Mouse (Mus musculus) gastrocnemius, postnatal 25 days (tissue): ENCODE measurements around the gene Cnih2. TPM values are rescaled to one million over a fixed set of nuclear protein-coding genes. Genes with fewer than 3 reads are reported as not detected.

Source experiments
- DNase-seq: peaks from one replicate; pipeline ENCODE4 v3.0.0; 2022
- total RNA-seq, 2 experiments: library from RNA; stranded (reverse); gene quantifications; 1 replicate in 1 of 2; 2 replicates in 1 of 2; pipeline ENCODE4 v1.2.3; 2021

The Cnih2 gene
- total RNA-seq, 2 experiments from 2014 or later = not detected

DNA sequence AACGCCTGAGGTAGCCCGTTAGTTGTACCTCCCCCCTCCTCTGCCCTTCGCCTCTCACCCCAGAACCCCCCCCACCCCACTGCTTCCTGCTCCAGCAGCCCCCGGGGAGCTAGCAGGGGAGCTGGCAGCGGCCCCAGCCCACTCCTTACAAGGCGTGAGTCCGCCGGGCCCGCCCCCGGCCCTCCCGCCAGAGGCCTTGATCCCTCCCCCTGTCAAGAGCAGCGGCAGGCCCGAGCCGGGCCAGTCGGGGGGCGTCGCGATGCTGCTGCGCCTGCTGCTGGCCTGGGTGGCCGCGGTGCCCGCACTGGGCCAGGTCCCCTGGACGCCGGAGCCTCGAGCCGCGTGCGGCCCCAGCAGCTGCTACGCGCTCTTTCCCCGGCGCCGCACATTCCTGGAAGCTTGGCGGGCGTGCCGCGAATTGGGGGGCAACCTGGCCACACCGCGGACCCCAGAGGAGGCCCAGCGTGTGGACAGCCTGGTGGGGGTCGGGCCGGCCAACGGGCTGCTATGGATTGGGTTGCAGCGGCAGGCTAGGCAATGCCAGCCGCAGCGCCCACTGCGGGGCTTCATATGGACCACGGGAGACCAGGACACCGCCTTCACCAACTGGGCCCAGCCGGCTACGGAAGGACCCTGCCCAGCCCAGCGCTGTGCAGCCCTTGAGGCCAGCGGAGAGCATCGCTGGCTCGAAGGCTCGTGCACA, 30.3 kb downstream of the Cnih2 start, which contains the start of gene Cd248:
Cd248 (plus strand) TSS at position 212 of the 703 bp plus-strand sequence.
- DNase-seq = peak; percentile 88

DNA sequence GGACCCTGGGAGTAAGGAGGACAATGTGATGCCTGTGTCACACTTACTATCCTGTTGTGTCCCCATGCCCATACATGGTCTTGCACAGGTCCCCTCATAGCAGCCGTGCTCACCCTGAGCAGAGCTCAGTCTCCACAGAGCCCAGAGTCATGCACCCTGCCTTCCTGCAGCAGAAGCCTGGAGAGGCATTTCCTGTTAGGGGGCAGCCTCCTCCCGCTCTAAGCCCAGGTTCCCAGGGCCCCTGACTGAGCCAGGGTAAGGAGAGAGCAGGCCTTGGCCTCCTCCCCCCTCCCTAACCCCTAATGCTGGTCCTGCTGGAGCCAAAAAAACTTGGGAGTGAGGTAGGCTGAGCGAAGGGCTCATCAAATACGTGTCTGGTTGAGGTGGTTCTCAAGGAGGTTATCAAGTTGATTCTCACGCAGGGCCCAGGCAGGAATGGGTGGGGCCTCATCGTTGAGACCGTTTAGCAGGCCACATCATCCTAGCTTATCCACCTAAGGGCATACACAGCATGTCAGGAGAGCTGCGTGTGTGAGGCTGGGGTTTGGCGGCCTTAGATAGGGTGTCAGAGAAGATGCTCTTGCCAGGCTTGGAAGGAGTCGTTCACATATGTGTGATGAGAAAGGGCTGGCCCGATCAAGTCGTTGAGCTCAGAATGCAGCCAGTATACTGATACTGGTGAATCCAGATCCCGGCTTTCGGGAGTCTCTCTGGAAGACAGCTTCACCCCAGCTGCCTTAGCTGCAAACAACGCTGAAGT, 31.1 kb downstream of the Cnih2 start:
- no peak for DNase-seq

GRCm38 (mm10) chr19:5065104-5065503, 33.2 kb downstream of the Cnih2 start:
- DNase-seq = peak; percentile 62

DNA sequence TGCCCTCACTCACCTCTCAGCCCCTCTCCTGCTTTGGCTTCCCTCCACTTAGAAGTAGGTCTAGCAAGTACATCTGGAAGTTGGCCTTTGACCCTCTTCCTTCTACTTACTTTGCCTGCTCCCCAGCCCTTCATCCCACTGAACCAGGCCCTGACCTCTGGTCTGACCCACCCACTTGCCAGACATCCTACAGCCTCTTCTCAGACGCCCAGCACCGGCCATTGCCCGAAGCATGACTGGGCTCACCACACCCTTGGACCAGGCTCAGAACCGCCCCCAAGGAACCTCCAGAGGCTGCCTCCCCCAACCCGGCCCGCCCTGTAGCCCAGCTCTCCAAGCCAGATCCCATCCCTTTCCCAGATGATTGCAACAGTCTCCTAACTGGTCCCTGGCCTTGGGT, 35.9 kb downstream of the Cnih2 start:
- peak; percentile 79 for DNase-seq

DNA sequence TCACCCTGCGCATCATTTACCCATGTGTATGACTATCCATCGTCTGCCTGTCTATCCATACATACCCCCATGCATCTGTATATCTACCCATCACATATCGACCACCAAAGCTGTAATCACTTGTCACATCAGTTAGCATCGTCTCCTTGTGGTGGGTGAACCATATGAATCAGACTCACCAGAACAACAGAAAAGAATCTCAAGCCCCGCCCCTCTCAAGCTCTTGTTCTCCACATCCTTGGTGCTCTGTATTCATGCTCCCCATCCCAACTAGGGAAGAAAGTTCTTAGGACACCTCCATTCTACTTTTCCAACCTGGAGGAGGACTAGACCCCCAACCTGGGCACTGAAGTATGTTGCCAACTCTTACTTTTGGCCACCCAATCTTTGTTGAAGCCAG, 36.3 kb downstream of the Cnih2 start:
- no peak for DNase-seq

GRCm38 (mm10) chr19:5060365-5061330, 37.7 kb downstream of the Cnih2 start:
- peak; percentile 61 for DNase-seq

GRCm38 (mm10) chr19:5058801-5059771, 39.2 kb downstream of the Cnih2 start:
- no peak for DNase-seq

DNA sequence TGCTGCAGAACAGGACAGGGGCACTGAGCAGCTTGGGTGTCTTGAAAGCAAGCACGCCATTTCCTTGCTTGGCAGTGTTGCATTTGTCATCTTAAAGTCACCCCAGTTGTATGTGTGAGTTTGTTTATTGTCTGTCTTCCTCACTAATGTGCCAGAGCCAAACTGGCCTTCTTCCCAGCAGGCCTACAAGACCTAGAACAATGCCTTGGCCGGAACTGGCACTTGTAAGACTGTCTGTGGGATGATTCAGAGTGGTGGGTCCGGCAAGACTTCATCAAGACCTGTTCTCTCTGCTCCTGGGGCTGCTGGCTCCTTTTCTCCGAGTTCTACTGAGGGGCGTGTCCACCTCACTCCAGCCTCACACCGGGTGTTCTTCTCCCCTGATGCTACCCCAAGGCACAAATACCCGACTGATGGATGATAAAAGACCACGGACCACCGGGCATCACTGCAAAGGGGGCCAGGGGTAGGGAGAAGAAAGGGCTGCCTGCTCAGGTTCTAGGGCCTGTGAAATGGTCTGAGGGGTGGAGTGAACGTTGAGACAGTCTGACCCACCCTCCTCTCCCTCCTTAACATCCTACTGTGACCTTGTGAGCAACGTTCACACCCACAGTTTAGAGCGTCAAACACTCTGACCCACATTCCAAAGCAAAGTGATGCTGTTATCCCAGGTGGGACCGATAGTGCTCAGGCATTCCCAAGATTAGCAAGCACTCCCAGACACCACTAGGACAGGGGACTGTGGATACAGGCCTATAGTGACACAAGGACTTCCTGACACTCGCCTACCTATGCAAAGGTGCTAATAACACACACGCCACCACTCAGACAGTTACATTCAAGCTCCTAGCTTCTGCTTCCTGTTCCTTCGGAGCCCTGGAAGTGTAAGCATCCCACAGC, 40.2 kb downstream of the Cnih2 start:
- no peak for DNase-seq

DNA sequence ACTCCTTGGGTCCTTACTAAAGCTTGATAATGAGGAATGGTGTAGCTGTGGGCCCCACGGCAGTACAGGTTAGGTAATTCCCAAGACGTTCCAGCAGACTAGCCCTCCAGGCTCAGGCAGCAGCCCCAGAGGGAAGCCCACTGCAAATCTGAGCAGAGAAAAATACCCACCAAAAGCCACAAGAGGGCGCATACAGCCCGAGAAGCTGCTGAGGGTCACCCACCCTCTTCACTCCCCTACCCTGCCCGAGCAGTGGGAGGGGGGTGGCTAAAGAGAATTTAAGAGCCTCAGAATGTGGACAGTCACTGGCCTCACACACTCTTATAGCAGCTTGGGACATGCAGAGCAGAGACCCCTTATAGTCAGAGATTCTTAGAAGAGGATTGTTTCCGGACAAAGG, 42.1 kb downstream of the Cnih2 start:
- no peak for DNase-seq

- no peak for DNase-seq
These were observed 44.4 kb downstream of the Cnih2 start for GRCm38 (mm10) chr19:5053909-5054308.

GRCm38 (mm10) chr19:5052853-5053252, 45.5 kb downstream of the Cnih2 start:
- DNase-seq = no peak

DNA sequence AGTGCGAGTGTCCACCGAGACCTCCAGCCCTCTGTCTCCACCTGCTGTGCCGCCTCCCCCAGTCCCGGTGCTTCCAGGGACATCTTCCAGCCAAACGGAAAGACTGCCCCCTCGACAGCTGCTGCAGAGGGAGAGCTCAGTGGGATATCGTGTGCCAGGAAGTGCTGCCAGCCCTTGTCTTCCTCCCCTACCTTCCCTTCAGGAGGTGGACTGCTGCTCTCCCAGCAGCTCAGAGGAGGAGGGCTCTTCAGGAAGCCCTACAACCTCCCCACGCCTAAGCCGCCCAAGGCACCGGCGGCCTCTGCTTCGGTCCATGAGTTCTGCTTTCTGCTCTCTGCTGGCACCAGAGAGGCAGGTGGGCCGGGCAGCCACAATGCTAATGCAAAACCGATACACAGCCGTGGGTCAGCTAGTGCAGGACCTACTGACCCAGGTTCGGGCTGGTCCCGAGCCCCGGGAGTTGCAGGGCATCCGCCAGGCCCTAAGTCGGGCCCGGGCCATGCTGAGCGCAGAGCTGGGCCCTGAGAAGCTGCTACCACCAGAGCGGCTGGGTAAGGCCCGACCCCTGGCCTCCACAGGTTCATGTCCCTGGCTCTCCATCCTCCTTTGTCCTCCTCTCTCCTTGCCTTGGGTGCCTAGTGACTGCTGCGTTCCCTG, 46.0 kb downstream of the Cnih2 start:
- DNase-seq = no peak

DNA sequence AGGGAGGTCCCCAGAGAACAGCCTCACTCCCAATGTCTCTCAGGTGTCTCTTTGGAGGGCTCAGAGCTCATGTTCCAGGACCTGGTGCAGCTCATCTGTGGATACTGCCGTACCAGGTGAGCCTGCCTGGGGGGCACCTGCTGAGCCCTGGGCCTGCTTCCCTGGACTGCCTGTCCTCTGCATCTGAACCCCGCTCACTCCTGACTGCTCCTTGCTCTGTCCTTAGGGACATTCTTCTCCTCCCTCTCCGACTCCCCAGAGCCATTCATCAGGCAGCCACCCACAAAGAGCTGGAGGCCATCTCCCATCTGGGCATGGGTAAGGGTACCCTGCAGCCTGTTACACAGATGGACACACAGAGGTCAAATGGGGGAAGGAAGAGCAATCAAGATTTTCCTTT, 46.8 kb downstream of the Cnih2 start:
- no peak for DNase-seq

DNA sequence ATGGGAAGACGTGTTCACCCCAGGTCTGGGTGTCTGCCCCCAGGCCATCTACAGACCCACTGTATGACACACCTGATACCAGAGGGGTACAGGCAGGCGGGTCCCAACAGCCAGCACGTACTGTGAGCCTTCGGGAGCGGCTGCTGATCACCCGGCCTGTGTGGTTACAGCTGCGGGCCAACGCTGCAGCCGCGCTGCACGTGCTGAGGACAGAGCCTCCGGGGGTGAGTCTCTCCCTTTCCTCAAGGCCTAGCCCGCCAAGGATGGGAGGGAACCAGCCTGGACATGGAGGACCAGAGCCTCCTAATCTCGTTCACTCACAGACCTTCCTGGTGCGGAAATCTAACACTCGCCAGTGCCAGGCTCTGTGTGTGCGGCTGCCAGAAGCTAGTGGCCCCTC, 47.3 kb downstream of the Cnih2 start:
- DNase-seq = no peak

- DNase-seq = no peak
These were observed 48.0 kb downstream of the Cnih2 start, which contains the start of gene Rin1 for GRCm38 (mm10) chr19:5050047-5050905. Gene Rin1 (plus strand): TSS chr19:5050481.

DNA sequence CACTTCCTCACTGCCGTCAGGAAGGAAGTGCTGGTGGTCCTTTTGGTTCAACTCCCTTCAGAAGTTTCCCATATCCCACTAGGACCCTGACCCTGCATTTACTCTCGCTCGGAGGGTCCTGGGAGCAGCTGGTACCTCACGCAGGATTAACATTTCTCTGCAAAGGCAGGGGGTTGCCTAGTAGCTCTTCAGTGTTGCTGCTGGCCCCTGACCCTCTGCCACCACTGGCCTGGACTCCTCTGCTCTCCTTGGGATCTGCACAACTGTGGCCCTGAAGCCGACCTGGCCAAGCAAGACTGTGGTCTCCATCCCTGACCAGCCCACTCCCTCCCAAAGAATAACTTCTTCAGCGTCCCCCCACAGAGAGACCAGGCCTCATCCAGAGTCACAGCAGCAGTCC, 49.0 kb downstream of the Cnih2 start:
- DNase-seq = no peak

DNA sequence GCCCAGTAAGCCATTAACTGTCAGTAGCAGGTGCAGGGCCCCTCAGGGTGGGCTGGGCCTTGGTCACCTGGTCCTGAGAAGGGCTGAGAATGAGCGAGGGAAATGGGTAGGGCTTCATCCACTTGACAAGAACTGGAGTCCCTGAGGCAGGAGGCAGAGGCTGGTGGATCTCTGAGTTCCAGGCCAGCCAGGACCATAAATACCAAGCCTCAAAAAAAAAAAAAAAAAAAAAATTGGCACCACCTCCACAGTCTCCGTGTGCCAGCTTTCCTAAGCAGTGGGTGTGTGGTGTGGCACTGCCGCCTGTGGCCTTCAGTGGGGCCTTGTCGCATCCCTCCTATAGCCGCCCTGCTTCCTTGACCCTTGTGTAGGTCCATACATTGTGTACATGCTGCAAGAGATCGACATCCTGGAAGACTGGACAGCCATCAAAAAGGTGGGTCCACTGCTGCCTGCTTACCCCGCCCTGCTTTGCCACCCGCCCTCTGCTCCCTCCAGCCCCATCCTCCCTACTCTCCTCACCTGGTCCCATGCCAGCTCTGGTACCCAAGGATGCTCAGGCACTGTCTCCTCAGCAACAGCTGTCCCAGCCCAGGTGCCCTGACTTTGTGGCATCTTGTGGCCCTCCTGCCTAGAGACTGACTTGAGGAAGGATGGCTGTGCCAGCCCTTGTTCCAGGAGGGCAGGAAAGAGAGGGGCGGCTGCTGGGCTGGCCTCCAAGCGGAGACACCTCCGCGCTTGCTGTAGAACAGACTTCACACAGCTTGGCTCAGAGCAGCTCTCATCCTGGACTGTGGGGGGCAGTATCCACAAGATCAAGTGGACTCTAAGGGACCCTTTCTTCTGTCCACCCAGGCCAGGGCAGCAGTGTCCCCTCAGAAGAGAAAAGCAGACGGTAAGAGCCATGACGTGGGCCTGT, 49.9 kb downstream of the Cnih2 start:
- DNase-seq = no peak
